Mouse (Mus musculus) embryo, embryonic 10 days (tissue): ENCODE measurements around the gene Vps26c.
"Not testable (repeated sequence)": the region's sequence is repeated elsewhere in the genome, so short reads cannot be mapped to it uniquely, and the experiment has no call there.

Experiments
- DNase-seq: peaks from one replicate; pipeline ENCODE4 v3.0.0-alpha.2; 2015; ENCODE audit warnings: low spot score

Gene Vps26c

DNA sequence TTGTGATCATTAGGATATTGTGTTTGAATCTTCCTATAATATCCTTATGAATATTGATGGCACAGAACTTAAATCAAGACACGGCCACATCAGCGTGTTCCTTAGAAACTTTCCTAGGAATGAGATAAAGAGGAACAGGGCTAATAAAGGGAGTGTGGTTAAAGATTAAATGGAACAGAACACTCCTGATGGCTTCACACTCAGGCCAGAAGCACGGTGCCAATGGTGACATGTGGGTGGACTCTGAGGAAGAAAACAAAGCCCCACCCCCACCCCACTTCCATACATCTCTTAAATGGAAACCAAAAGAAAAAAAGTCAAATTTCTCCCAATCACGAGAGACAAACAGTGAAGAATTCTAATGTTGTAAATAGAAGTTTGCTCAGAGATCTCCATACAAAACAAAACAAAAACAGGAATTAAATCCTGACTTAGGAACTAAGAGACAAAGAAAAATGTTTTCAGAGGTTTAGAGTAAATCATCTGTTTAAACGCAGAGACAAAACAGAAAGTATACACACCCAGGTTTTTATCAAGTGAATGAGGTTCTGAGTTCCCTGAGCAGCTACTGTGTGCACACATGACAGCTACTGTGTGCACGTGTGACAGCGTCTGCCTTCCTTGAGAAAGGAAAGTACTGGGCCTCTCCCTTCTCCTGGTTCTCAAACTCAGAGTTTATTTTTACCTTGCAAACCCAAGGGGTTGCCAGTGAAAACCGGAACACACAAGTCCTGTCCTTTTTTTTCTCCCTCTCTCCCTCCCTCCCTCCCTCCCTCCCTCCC, 19.3 kb upstream of the Vps26c start:
- no peak for DNase-seq

DNA sequence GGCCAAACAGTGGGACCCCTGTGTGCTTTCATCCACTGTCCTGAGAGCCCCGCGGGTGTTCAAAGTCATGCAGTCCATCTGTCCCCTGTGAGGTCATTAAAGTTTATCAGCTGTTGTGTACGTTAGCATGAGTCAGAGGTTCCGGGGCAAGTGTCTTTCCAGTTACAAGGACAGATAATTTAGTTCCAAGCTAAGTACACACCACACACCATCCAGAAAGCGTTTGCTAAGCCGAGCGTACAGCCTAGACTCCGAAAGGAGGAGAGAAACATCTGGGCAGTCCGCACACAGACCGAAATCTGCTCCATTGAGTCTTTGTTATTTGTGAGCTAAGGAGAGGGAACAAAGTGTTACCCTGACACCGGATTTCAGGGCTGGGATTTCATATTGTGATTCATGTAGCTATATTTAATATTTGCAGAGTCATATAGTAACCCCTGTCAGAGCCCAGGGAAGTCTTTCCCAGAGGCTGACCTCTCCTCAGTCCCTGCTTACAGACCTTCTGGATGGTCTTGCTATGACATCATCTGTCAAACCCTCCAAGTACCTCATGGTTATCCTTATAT, 18.0 kb upstream of the Vps26c start:
- DNase-seq, result no peak

DNA sequence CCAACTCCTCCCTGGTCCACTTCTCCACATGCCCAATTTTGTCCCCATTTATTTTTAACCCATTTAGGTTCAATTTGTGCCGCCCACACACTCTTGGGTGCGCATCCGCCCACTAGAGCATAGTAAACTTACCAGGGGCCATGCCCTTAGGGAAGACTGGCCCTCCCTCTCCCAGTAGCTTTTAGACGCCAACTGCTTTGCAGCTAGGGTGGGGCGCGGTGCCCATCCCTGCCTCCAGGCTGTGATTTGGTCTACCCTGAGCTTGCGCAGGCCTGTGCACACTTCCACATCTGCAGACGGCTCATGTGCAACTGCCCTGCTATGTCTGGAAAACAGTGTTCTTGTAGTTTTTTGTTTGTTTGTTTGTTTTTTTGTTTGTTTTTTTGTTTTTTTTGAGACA, 16.3 kb upstream of the Vps26c start:
- DNase-seq, result no peak

DNA sequence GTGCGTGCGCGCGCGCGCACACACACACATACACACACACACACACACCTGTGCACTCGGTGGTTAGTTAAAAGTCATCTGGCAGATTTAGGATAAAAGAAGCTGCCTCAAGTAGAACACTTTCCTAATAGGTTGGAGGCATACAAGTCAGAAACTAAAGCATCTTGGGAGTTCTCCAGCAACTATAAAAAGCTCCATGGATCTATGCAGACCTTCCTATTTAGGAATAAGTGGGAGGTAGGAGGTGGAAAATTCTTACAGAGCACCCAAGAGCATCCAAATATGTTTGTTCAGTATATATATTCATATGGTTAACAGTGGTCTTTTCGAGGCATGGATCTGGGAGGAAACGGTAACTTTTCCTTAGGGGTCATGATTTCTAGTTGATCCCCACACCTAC, 13.5 kb upstream of the Vps26c start:
- no peak for DNase-seq

GRCm38 (mm10) chr16:94537159-94537527, 10.5 kb upstream of the Vps26c start:
- DNase-seq, result no peak

DNA sequence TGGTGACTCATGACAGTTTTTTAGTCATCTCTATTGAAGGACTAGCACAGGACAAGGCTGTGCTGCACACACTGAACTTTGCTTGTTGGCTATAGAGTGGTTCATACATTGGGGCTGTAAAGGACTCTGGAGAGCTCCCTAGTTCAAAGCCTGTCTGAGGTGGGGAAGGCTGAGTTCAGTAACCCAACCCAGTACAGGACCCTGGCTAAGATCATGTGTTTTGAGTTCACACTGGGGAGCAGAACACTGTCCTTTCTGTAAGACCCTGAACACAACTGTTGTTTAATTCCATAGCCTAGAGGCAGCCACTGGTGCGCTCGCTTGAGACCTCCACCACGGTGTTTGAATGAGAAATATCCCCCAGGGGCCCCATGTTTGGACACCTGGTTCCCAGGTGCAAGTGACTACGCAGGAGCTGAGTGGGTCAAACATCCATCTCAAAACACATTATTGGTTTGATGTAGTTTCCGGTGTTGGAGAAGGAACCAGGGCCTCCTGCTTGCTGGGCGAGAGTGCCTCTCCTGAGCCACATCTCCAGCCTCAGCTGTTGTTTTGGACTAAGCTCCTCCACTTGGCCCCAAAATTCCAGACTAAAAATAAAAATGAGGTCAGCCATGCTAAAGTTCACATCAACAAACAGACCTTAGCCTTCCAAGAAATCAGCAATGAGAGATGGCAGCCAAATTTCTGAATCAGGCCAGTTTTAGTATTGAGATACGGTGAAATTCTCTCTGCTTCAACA, 10.0 kb upstream of the Vps26c start:
- DNase-seq, result no peak

- DNase-seq, result no peak
These were observed 9.1 kb upstream of the Vps26c start for GRCm38 (mm10) chr16:94535716-94536115.

DNA sequence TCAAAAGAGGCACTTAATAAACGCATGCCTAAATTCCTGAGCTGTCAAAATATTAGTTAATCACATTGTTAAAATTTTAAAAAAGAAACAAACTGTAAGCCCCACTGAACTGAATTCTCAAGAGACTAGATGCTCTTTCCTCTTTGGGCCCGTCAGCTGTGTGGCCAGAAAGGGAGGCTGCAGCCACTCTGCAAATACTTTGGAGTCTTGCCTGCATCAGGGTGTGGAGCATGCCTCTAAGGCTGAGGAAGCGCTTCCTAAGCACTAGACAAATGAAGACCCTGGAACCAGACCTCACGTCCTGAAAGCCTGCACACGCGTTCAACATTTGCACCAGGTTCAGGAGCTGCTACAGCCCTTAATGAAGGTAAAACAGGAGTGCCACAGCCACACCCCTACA, 7.0 kb upstream of the Vps26c start:
- DNase-seq, result no peak

DNA sequence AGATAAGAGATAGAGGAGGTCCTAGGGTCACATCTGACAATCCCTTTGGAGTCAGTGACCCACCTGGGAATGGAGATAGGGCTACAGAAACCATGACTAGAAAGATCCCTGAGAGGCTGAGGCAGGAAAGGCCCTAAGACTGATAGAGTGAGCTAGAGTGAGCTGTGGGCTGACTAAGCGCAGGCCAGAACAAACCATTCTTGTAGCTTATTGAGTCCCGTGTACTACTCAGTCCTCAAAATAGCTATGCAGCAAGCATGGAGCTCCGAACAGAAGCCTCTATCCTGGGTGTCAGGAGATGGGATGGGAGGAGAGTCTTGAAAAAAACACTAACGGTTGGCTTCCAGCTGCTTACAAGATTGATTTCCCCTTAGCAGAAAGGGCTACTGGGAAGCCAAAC, 4.6 kb upstream of the Vps26c start:
- no peak for DNase-seq

DNA sequence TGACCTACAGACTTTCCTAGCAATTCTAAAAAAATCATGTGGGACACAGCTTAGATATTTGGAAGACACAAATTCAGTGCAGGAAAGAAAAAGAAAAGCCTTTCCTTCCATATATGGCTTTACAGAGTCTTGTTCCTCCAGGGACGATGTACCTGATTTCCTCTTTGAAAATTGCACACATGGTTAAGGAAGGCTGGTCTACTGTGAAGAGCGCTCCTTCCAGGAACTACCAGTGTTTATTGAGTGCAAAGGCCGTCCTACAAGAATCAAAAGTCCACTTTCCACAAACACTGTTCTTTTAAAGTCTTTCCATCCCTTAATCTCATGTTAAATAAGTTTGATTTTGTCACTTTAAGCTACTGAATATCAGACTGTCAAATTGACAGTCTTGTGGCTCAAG, 916 bp upstream of the Vps26c start:
- DNase-seq, result no peak

DNA sequence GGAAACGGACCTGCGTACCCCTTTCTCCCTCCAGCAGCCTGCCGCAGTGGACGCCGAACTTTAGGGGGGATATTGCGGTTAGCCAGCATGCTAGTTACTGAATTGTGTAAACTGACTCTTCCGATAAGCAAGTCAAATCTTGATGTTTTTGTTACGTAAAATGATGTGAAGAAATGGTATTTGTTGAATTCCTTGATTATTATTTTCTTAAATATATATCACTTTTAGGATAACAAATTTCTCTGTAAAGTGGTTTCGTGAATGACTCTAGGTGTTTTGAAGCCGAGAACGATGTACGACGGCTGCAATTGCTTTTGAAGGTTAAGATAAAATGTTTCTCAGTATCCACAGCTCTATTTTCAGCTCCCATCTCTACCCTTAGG, 513 bp upstream of the Vps26c start:
- DNase-seq, result no peak

- DNase-seq, result peak; percentile 52
These were observed 681 bp downstream of the Vps26c start for GRCm38 (mm10) chr16:94525955-94526343.

DNA sequence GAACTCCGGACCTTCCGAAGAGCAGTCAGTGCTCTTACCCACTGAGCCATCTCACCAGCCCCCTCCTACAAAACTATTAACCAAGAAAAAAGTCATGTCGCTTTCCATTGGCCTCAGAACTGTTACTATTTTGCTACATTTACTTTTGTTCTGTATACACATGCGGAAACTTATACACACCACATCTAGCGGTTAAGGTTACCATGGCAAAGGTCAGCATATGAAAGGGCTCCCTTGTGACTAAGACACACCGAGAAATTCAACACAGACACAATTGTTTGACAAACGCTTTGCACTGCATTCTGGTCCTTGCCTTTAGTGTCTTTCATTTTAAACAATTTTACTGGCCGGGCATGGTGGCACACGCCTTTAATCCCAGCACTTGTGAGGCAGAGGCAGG, 1.9 kb downstream of the Vps26c start:
- no peak for DNase-seq

DNA sequence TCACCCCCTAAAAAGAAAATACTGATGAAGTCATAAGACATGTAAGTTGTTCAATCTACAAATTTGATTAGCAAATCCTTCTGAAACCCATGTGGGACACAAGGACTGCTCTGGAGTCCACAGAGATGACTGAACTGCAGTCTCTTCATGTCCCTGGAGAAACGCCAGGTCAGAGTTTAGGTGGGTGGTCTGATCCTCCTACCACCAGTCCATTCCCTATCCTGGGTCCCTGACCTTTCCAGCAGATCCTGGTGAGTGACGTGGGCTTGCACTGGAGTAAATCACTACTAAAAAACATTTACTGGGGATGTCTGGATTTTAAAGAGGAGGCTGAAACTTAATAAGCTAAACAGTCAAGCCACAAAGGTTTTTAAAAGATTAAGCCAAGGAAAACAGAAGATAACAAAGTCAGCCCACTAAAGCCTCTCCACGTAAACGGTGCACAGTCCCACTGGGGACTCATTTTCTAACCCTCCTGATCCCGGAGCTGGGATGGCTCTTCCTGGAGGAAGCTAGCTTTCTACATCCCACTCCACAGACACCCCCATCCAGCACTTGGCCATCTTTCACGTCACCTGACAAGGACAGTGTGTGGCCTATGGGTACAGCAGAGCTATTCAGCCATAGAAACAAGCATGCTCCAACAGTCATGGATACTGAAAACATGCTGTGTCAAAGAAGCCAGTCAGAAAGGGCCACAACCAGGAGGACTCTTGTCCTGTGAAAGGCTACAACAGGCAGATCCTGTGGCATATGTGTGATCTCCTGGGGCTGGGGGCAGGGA, 2.8 kb downstream of the Vps26c start:
- no peak for DNase-seq

GRCm38 (mm10) chr16:94519028-94519427, 7.6 kb downstream of the Vps26c start:
- no peak for DNase-seq

DNA sequence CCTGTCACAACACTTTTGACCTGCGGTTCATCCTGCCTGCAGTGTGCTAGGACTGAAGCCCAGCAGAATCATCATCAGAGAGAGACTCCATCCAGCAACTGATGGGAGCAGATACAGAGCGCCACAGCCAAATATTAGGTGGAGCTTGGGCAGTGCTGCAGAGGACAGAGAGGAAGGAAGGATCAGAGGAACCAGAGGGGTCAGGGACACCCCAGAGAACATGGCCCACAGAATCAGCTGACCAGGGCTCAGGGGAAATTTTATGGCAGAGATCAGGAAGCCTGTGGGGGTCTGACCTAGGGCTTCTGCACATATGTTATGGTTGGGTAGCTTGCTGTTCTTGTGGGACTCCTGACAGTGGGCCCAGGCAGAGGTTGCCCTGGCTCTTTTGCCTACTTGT, 9.0 kb downstream of the Vps26c start:
- no peak for DNase-seq

DNA sequence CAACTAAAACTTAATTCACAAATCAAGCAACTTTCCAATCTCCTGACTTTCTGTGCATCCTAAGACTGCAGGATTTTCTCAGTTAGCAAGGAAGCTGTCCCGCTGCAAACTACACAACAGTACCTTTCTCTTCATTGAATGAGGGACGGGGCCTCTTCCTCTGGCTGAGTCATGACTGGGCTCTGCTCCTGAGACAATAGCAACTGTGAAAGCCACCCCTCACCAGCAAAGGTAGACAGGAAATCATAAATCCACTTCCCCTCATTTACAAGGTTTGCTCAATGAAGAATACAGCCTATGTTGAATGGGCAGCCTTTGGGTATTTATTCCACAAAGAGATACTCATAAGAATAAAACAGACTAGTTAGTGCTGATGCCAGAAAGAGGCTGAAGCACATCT, 16.6 kb downstream of the Vps26c start:
- no peak for DNase-seq

DNA sequence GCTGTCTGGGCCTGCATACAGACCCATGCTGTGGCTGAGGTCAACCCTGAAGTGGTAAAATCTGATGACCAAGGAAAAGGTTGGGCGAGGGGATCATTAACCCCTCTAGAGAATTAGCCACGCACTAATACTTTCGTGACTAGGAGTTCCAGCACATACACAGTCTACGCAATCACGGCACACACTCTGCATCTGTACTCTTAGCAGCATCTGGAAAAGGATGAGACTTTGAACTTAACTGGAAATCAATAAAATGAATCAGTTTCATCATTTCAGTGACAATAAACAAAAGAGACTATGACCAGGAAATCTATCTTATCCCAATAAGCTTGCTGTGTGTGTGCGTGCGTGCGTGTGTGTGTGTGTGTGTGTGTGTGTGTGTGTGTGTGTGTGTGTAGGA, 17.9 kb downstream of the Vps26c start:
- DNase-seq, result no peak

- DNase-seq, result no peak
These were observed 19.6 kb downstream of the Vps26c start for GRCm38 (mm10) chr16:94507071-94507470.

DNA sequence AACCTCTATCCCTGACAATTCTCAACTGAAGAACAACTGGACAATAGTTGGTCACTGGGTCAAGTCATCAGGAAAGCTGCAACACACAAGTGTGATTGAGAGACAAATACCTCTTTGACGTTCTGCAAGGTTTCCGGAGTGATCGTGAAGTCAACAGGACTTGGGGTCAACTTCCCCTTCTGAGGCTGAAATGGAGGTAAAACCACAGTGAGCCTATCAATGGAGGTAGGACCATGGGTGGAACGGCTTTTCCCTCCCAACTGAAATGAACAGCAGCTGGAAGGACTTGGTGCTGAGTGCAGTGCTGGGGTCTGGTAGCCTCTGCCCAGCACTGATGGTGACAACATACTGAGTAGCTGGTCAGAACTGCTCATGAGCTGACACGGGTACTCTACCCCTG, 22.4 kb downstream of the Vps26c start:
- no peak for DNase-seq

GRCm38 (mm10) chr16:94497911-94498310, 28.7 kb downstream of the Vps26c start:
- no peak for DNase-seq

- not testable (repeated sequence) for DNase-seq
These were observed 29.5 kb downstream of the Vps26c start for GRCm38 (mm10) chr16:94497176-94497575.

DNA sequence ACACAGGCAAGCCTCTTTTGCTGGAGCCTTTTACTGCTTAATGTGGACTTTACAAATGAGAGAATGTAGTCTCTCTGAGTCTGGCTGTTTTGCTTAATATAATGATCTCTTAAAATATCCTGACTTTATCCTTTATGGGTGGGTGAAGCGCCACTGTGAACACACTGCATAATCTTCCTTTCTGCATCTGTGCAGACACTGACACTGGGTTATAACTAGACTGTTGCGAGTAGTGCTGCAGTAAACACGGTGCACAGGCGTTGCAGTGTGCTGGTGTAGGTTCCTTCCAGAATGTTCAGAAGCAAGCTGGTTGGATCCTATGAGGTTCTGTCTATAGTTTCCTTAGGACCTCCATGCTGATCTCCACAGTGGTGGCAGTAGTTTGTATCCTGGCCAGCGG, 37.3 kb downstream of the Vps26c start:
- DNase-seq, result no peak
